Mouse (Mus musculus): Measurements from ENCODE around the gene Dpp6.
"Not testable (repeated sequence)": the region's sequence is repeated elsewhere in the genome, so short reads cannot be mapped to it uniquely, and the experiment has no call there.

The Dpp6 gene

GRCm38 (mm10) chr5:27486138-27486537, 669.1 kb downstream of the Dpp6 start:
- DNase-seq (ENCODE audit: low read depth, low spot score), result no peak

- DNase-seq (ENCODE audit: low read depth, low spot score), result no peak
These were observed 673.9 kb downstream of the Dpp6 start for GRCm38 (mm10) chr5:27490942-27491341.

DNA sequence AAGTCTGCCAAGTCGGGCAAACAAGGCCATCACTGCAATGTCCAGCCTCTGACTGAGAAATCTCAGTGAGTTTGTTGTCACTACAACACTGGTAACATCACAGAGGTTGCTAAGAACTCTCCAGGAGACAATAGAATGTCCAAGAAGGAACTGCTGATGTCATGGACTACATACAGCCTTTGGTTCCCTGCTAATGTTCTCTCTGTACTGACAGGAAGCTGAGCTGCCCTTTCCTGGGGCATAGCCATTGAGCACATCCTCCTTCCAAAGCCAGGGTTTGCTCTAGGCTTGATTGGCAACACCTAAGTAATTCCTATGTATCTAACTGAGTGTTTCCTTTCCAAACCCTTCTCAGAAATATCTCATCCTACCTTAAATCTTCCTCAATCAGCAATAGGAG, 684.3 kb downstream of the Dpp6 start, which contains the start of gene Speer4b:
TSS of gene Speer4b (minus strand) at position 101 of the 400 bp plus-strand sequence.
- DNase-seq (ENCODE audit: low read depth, low spot score), result not testable (repeated sequence)

GRCm38 (mm10) chr5:27518716-27519115, 701.7 kb downstream of the Dpp6 start:
- no peak for DNase-seq (ENCODE audit: low read depth, low spot score)

GRCm38 (mm10) chr5:27526906-27527305, 709.9 kb downstream of the Dpp6 start:
- DNase-seq (ENCODE audit: low read depth, low spot score), result no peak

DNA sequence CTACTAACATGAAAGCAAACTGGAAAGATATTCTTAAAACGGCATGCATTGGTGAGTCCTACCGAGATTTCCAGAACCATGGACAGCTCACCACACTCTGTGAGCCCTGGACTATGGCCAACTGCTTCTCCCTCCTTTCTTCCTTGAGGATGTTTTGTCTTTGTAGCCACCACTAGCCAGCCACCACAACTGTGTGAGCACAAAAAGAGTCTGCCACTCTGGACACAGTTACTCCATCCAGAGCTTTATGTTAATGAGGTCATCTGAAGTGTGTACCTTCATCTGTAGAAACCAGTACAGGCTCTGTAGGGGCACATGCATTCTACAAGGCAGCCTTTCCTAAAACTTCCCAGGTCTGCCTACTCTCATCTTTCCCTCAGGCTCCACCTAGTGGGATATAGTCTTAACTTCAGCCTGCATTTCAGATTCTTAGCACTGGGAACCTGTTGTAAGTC, 727.8 kb downstream of the Dpp6 start:
- peak; percentile 14 for DNase-seq (ENCODE audit: low read depth, low spot score)

DNA sequence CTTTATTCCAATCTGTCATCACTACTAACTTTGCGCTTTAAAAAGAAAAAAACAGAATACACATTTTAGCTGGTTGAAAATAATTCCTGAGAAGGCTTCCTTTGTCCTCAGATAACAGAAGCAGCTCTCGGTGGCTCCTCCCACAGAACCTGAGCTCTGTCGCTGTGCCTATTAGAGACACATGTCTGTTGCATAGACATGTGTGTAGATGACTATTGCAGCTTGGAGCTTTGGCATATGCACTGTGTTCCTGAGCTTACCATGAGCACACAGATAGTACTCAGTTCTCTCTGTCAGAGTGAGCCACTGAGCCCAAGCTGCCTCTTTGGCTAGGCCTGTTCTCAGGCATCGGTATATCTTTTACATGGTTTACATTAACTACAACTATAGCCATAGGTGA, 732.3 kb downstream of the Dpp6 start:
- no peak for DNase-seq (ENCODE audit: low read depth, low spot score)

DNA sequence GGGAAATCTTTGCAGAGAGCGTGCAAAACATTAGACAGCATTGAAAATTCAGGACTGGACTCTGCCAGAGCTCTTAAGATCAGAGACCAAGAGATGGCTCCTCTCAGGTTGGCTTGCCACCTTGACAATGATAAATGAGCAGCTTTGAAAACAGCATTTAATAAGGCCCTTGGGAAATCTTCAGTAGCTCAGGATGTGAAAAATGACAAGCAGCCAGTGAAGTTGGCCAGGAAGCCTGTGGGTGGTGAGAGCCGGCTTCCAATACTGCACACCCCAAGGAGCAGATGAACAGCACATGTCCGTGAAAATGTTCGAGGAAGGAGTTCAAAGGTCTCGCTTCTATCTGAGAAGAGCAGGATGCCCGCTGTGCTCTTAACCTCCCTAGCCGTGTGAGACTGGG, 748.7 kb downstream of the Dpp6 start:
- no peak for DNase-seq (ENCODE audit: low read depth, low spot score)

GRCm38 (mm10) chr5:27587970-27588758, 771.2 kb downstream of the Dpp6 start:
- DNase-seq (ENCODE audit: low read depth, low spot score), result no peak

DNA sequence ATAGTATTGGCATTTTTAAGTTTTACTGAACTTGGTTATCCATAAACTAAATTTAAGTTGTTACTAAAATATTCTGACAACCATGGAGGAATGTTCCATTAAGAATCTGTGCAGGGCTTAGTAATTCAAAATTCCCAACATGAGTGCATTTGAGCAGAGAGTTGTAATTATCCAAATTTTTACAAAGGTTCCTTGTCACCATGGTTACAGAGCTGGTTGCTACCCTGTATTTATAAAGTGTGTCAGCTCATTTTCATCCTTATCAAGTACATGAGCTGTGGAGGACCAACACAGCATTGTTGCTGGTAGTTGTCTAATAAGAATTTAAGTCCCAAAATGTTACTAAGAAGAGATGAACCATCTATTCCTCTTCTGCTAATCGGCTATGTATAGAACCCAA, 787.1 kb downstream of the Dpp6 start:
- DNase-seq (ENCODE audit: low read depth, low spot score), result no peak

GRCm38 (mm10) chr5:27615769-27616168, 798.8 kb downstream of the Dpp6 start:
- DNase-seq (ENCODE audit: low read depth, low spot score), result peak; percentile 74

DNA sequence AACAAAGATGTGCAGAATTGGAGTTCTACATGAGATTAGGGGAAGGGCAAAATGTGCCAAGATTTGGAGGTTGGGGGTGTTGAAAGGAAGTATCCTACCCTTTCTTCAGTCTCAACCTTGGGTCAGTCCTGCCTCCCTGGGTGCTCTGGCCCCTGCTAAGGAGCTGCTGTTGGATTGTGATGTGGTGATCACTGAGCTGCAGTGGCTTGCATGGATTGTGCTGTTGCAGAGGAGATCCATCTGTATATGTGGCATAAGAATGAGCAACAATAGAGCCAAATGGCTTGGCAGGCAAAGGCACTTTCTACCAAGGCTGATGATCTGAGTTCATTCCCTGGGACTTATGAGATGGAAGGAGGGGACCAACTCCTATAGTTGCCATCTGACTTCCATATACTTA, 804.8 kb downstream of the Dpp6 start:
- DNase-seq (ENCODE audit: low read depth, low spot score), result no peak

- no peak for DNase-seq (ENCODE audit: low read depth, low spot score)
These were observed 806.9 kb downstream of the Dpp6 start for GRCm38 (mm10) chr5:27623876-27624275.

DNA sequence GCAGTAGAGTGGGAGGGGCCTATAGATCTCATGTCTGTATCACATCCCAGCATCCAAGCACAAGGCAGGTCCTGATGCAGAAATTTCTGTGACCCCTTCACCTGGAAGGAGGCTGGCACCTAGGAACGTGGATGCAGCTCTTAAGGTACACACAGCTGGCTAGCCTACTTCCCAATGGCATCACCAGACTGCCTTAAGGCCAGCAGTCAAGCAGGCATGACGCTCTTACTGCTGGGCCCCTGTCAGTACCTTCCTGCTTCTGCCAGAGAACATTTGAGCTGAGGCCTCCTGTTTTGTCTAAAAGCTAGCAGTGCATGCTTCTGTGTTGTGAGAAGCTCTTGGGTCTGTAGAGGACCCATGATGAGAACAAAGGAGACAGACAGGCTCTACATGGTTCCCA, 815.1 kb downstream of the Dpp6 start:
- DNase-seq (ENCODE audit: low read depth, low spot score), result no peak

- DNase-seq (ENCODE audit: low read depth, low spot score), result no peak
These were observed 818.9 kb downstream of the Dpp6 start for GRCm38 (mm10) chr5:27635941-27636340.

- no peak for DNase-seq (ENCODE audit: low read depth, low spot score)
These were observed 824.9 kb downstream of the Dpp6 start for GRCm38 (mm10) chr5:27641876-27642275.

DNA sequence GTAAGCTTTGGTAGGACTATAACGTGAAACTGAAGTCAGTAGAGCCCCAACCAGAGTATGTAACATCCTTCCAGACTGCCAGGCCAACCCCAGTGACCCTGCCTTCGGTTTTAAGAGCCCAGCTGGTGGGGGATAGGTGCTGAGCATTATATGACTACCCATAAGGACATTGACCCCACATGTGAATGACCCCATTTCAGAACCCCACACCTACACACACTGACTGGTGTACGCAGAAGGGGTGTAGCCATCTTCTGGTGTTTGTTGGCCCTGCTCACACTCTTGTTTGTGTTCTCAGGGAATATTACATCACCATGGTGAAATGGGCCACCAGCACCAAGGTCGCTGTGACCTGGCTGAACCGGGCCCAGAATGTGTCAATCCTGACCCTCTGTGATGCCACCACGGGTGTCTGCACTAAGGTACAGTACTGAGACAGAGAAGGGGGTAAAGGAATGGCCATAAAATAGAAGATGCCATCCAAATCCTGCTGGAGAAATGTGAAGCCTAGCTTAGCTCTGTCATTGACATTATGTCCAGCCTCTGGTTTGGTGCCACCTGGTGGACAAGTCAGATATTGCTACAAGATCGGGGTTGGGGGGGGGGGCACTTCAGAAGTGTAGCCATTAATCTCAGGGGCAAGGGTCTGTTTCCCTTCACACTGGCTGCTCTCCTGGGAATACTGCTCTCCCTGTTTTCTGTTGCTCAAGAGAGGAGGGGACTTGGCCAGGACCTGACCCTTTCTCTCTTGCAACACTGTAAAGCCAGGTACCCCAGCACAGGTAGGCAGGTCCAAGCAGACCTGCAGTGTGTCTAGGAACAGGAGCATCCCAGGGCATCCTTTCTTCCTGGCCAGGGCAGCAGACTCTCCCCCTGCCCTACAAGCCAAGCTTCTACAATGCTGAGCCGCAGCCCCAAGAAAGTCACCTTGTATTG, 835.1 kb downstream of the Dpp6 start:
- DNase-seq (ENCODE audit: low read depth, low spot score), result peak; percentile 23

DNA sequence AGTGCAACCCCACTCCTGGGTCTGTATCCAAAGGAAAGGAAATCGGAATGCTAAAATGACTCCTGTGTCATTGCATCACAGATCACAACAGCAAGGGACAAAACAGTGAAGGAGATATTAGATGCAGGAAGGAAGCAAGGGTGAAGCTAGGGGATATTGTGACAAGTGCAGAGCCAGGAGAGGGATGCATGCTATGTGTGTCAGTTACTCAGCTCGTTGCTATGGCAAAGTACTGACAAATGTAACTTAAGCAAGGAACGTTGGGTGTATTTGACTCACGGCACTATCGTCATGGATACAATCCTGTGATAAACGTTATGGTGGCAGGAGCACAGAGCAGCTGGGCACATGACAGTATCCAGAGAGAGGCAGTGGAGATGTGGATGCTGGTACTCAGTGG, 839.1 kb downstream of the Dpp6 start:
- DNase-seq (ENCODE audit: low read depth, low spot score), result no peak

GRCm38 (mm10) chr5:27657672-27658071, 840.7 kb downstream of the Dpp6 start:
- DNase-seq (ENCODE audit: low read depth, low spot score), result no peak

GRCm38 (mm10) chr5:27658165-27658564, 841.2 kb downstream of the Dpp6 start:
- DNase-seq (ENCODE audit: low read depth, low spot score), result no peak

DNA sequence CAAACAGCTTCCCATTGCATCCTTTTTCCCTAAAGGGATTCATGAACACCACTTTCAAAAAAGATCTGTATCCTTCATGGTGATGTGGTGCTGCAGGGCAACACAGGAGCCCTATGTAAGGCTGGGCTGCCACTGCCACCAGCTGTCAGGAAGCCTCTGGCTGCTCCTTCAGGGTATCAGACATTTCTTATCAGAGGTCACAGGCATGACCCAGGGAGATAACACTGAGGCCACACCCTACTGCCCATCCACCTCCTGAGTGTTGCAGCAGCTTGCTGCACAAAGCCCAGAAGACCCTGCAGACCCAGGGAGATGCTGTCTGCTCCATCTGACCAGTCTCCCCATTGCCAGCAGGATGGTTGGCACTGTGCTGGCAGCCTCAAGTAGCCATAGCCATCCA, 841.6 kb downstream of the Dpp6 start:
- DNase-seq (ENCODE audit: low read depth, low spot score), result no peak

DNA sequence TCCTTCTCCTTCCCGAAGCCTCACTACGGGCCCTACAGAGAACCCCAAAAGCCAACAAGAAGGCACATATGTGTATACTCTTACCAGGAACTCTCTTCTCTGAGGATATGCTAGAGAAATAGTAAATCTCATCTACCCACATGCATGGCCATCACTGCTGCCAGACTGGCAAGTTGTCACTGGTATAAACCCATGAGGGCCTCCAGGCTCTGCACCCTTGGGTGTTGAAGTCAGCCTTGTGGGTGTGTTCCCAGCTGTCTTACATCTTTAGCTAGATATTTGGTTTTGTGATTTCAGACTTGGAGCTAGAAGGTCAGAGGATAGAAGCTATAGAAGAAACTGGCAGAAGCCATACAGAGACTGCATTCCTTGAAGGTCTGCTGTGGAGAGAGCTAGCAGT, 842.0 kb downstream of the Dpp6 start:
- no peak for DNase-seq (ENCODE audit: low read depth, low spot score)

GRCm38 (mm10) chr5:27659781-27660180, 842.8 kb downstream of the Dpp6 start:
- DNase-seq (ENCODE audit: low read depth, low spot score), result no peak
